Mouse (Mus musculus) fibroblast of lung, adult 2 months (primary cell): ENCODE data around the gene Eif4e.

Experiments used
- DNase-seq: peaks from one replicate; pipeline ENCODE4 v3.0.0-alpha.2; 2011; ENCODE audit warnings: low read depth

The Eif4e gene

GRCm38 (mm10) chr3:138526073-138526915 is at the start of gene Eif4e:
TSS of gene Eif4e (plus strand) at chr3:138526179.
- DNase-seq: peak; percentile 75

- DNase-seq: no peak
These were observed 46.5 kb upstream of the Eif4e start for GRCm38 (mm10) chr3:138479489-138479888.

GRCm38 (mm10) chr3:138481526-138482284 is 44.3 kb upstream of the Eif4e start:
- no peak for DNase-seq

DNA sequence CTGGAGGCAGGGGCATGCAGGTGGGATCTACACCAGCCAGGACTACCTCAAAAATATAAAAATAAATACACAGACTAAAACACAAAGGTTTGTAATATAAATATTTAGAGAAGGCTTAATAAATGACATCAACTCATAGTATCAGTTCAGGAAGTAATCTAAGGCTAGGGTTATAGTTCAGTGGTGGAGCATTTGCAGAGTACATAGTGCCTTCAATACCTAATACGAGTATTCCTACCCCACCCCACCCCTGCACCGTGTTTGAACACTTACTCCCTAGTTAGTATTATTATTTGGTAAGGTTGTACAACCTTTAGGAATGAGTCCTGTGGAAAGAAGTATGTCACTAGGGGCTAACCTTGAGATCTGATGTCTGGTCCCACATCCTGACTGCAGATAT is 42.7 kb upstream of the Eif4e start:
- DNase-seq: no peak

- DNase-seq: no peak
These were observed 37.2 kb upstream of the Eif4e start for GRCm38 (mm10) chr3:138488584-138489326.

DNA sequence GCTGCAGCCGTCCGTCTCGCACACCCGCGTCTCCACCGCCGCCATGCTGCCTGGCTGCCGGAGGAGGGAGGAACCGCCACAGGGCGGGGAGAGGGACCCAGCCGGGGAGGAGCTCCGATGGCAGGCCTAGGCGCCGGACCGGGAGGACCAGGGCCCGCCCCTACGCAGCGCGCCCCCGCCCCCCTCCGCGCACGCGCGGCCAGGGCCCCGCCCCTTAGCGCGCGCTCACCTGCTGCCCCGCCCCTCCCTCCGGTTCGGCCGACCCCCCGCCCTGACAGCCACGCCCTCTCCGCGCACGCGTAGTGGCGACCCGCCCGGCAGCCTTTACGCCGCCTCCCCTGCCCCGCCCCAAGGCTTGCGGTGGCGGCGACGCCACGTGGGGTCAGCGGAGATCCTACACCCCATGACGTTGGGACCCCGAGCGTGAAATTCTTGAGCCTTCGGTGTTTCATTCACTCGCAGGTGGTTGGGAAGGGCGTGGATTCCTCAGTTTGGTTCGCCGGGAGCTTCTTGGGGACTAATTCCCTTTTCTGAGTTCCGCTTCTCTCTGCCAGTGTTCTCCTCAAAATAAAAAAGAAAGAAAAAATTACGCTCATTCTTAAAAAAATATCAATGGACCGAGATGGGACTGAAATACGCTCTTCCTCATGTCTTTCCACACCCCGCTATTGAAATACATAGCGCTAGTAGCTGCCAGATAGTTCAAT is 36.5 kb upstream of the Eif4e start, which contains the start of gene Metap1:
Gene Metap1 (minus strand): TSS at position 189 of the 707 bp plus-strand sequence.
- peak; percentile 76 for DNase-seq

DNA sequence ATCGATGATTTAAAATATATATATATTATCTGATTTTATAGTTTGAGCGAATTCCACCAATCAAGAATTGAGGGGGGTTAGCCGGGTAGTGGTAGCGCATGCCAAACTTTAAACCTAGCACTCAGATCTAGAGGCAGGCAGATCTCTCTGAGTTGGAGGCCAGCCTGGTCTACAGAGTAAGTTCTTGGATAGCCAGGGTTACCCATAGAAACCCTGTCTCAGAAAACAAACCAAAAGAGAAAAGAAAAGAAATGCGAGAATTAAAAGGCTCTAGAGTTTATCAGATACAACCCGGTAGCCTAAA is 36.0 kb upstream of the Eif4e start:
- DNase-seq: no peak

- DNase-seq: no peak
These were observed 32.3 kb upstream of the Eif4e start for GRCm38 (mm10) chr3:138493668-138494067.

GRCm38 (mm10) chr3:138494565-138494964 is 31.4 kb upstream of the Eif4e start:
- no peak for DNase-seq

DNA sequence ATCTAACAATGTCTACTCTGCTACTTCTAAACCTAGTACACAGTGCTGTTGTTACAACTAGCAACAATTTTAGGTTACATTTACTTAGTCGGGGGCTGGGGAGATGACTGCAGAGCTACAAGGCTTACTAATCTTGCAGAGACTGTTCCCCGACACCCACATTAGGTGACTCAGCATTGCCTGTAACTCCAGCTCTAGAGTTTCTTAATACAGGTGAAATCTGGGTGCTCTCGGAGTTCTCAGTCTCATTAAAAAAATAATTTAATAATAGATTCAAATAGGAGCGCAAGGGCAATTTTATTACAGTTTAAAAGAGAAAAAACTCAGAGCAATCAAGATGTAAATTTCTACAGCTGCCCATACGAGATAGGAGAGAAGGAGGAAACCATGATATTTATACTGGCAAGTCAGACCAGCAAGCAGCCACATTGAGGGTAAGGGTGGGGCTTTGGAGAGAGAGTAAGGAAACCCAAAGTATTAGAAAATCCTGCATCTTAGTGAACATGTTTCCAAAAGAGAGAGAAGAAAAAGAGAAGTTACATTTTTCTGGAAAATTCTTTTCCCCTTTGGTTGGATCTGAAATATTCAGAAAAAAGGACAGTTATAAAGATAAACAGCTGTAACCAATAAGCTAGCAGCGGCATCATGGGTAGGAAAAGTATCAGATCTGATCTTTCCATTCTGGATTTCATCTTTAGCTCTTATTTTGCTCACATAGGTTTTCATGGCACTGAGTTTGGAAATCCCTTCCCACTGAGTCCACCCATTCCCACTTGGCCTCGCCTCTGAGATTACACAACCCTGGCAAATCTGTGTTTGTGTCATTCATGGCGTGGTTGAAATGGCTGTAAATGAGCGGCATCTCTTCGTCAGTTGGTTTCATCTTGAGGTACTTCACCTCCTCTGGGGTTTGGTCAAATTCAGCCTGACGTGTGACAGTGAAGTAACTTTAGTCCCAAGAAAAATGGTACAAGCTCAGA is 30.5 kb upstream of the Eif4e start:
- peak; percentile 27 for DNase-seq

GRCm38 (mm10) chr3:138498731-138499130 is 27.2 kb upstream of the Eif4e start:
- no peak for DNase-seq

DNA sequence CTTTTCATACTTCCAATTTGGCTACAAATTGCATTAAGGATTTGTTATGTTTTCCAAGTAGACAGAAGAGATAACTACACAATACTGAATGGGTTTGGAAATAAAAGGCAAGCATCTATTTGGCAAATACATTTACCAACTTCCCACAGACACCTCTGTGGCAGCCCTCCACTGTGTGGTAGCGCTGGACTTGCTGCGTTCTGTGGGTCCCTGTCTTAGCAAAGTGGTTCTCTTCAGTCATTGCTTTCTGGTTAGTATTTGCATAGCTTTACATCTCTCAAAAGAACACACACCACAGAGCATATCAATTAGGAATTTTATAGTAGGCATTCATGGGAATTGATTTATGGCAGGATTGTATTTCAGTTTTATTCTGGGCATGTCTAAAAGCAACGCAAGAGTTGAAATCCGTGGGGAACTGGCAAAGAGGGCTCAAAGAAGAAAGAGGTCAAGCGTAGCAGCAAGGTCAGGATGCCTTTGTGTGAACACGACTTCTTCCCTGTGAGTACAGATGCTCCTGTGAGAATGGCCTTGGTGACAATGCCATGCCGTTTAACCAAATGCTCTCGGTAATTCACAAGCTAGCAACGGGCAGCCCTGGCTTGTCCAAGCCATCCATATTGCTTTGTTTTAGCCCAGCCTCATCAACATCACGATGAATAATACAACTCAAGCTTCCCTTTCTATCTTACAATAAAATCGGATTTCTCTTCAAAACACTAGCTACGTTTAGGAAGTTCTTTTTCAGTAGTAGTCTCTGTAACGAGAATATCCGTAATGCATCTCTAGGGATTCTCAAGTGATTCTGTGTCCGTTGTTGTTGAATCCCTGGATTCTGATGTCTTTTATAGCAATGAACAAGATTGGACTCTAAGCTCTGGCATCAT is 25.9 kb upstream of the Eif4e start:
- DNase-seq: no peak

DNA sequence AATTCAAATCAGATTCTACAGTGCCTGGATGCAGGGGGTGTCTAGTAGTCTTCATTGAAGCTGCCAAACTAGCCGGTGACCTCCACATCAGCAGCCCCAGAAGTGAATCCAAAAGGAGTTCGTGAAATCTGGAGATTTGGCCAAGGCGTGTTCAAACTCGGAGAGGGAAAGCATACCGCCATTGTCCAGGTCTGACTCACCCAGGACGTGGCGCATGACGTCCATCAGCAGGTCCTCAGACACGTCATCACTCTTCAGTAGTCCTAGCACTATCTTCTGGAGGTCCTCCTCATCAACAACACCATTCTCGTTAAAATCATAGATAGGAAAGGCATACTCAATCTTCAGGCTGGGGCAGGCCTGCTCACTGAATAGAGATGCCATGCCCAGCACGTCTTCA is 22.2 kb upstream of the Eif4e start:
- no peak for DNase-seq

GRCm38 (mm10) chr3:138506749-138507148 is 19.2 kb upstream of the Eif4e start:
- no peak for DNase-seq

DNA sequence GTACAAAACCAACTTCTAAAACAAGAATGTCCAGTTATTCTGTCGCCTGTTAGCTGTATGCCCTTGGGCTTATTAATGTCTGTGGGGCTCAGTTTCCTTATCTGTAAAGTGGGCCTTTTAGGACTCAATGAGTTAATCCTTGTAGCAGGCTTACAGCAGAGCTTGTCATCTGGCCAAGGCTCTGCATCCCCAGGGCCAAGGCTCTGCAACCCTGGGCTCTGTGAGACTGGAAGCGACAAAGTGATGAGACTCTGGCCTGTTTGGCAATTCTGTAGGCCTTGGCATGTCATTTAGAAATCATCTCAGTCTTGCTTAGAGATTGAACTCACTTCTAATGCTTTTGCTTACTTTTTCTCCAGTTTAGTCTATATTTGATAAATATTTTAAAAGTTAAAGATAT is 16.4 kb upstream of the Eif4e start:
- no peak for DNase-seq

DNA sequence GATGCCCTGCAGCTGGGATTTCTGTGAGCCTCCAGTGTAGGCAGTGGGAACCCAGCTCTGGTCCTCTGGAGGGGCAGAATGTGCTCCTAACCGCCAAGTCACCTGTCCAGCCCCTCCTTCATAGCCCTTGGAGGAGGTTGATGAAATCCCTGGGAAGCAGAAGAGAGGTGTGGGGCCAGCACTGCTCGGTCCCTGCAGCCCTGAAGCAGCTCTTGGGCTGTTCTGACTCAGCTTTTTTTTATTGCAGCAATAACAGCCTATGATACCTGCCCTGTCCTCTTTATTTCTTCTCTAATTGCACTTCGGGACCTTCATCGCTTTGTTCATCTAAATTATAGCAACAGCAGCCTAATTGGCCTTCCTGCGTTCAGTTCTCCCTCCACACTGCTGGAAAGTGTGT is 15.5 kb upstream of the Eif4e start:
- DNase-seq: no peak

DNA sequence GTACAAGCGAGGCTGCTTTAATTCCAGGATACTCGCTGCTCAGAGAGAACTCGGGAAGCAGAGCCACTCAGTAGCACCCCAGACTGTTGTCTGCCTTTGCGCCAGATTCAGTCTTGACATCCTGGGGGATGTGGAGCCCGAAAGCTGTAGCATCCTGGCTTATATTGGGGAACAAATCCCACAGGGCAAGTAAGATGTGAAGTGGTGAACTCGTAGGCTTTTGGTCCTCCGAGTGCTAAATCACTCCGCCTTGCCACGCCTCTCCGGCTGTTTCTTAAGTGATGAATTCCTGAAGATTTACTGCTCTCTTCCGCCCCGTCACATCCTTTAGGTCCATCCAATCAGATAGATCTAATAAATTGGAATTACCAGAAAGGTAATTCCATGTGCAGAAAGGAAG is 12.7 kb upstream of the Eif4e start:
- no peak for DNase-seq

- DNase-seq: no peak
These were observed 11.2 kb upstream of the Eif4e start for GRCm38 (mm10) chr3:138514749-138515148.

- peak; percentile 62 for DNase-seq
These were observed 10.2 kb upstream of the Eif4e start for GRCm38 (mm10) chr3:138515656-138516370.
